In the genomic region with DNA sequence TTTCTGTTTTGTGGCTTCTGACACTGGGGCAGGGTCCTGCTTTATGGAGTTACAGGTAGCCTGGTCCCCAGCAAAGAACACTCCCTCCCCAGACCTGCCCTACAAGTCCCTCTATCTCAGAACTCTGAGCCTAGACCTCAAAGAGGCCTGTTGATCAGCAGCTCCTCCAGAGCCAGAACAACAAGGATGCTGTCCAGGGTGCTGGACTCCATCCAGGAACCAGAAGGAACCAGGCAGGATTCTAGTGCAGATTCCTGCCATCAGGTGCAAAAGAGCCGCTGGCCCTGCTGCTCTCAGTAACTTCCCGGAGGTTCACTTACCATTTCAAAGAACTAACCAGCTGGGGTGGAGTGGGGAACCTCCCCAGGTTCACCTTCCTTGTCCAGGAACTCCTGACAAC, we compare ENCODE assay signal across 9 mouse cellular contexts.
A peak's percentile ranks its signal among the peaks of the same experiment; 100 is the strongest.
DNase-seq lines count a peak whose midpoint lies in the region; ATAC-seq and TF ChIP-seq lines count a peak whose summit lies in the region.
"Had no signal": no experiment of that assay in that cellular context is flagged by ENCODE, and none has a peak within 500 bp of the region (broad histone marks: within the 10 kb centered on the region; RNA-seq: fewer than 3 reads in every experiment).

No protein-coding gene starts in this region.

- H3K9ac ChIP-seq in forebrain, embryonic 14.5 days (ENCODE audit: low read length): no peak overlapping the region
- H3K9ac ChIP-seq: midbrain, embryonic 12.5 days had no signal

- TF ChIP-seq POLR2A in myocyte (IDR thresholded peaks at IDR 0.05; ENCODE audit: insufficient read length, low read depth): no peak

- no peak overlapping the region for H3K4me2 ChIP-seq in myocyte (ENCODE audit: low read depth)
- no peak overlapping the region for H3K4me2 ChIP-seq in forebrain, embryonic 14.5 days (ENCODE audit: low read length)
- H3K4me2 ChIP-seq: midbrain, embryonic 12.5 days had no signal

- WGBS in forebrain, embryonic 14.5 days: 37% methylated on average over 2 of the region's 2 CpGs

- peak; percentile 76 for DNase-seq in kidney, postnatal 10 days
- DNase-seq in kidney, adult 11 months: no peak
- DNase-seq in R1 (ENCODE audit: low read depth, low spot score): peak; percentile 85
- peak; percentile 76 for DNase-seq in cerebellum, adult 9-11 months
- no peak for DNase-seq in spleen, adult 18-20 months
- DNase-seq in forebrain, embryonic 14.5 days (ENCODE audit: low spot score): no peak

- H3K79me2 ChIP-seq in myocyte (ENCODE audit: control insufficient read depth, insufficient read depth): no peaks in the 10 kb centered on the region

- no peak for ATAC-seq in forebrain, embryonic 14.5 days
- ATAC-seq: inflammation-experienced regulatory T-cells, adult 6 months had no signal

- no peaks in the 10 kb centered on the region for H3K9me3 ChIP-seq in forebrain, embryonic 14.5 days (replicated peaks; ENCODE audit: control insufficient read depth, low read length)
- H3K9me3 ChIP-seq: midbrain, embryonic 12.5 days had no signal

- no peaks in the 10 kb centered on the region for H3K27me3 ChIP-seq in myocyte (ENCODE audit: control insufficient read depth, insufficient read depth, insufficient read length)
- no peaks in the 10 kb centered on the region for H3K27me3 ChIP-seq in forebrain, embryonic 14.5 days (replicated peaks; ENCODE audit: control insufficient read depth, insufficient read depth, low read length)
- H3K27me3 ChIP-seq: midbrain, embryonic 12.5 days had no signal

- H3K36me3 ChIP-seq in myocyte (ENCODE audit: control insufficient read depth, insufficient read depth): no peaks in the 10 kb centered on the region
- no peaks in the 10 kb centered on the region for H3K36me3 ChIP-seq in forebrain, embryonic 14.5 days (ENCODE audit: control insufficient read depth, insufficient read depth, low read length)
- H3K36me3 ChIP-seq: midbrain, embryonic 12.5 days had no signal

- H3K4me1 ChIP-seq in forebrain, embryonic 14.5 days (ENCODE audit: control insufficient read depth, insufficient read depth, low read length): no peaks in the 10 kb centered on the region

- H3K27ac ChIP-seq in forebrain, embryonic 14.5 days (ENCODE audit: low read depth, low read length): no peak overlapping the region
- H3K27ac ChIP-seq: midbrain, embryonic 12.5 days had no signal

- no peak overlapping the region for H3K4me3 ChIP-seq in myocyte
- no peak overlapping the region for H3K4me3 ChIP-seq in forebrain, embryonic 14.5 days (ENCODE audit: low read depth, low read length)
- H3K4me3 ChIP-seq: midbrain, embryonic 12.5 days had no signal

- H3ac ChIP-seq in myocyte (ENCODE audit: control insufficient read depth, insufficient read length): no peak overlapping the region

TF ChIP-seq in myocyte, 11 proteins besides CTCF, POLR2A, EP300 and RAD21:
- TF ChIP-seq MYOG (IDR thresholded peaks at IDR 0.05; ENCODE audit: control insufficient read depth in 1 of 3, insufficient read depth in 1 of 3, insufficient read length in 2 of 3, low read depth in 2 of 3) (no peak), REST (IDR thresholded peaks at IDR 0.05; ENCODE audit: insufficient read depth, insufficient read length) (peak; percentile 74)

Comparison
In these comparisons a context has a peak if more than half of its experiments do, and no peak if none do; other contexts are left out.
1. DNase-seq: peak in kidney, postnatal 10 days (single experiment), R1 (single experiment) and cerebellum, adult 9-11 months (single experiment); none in kidney, adult 11 months (single experiment), spleen, adult 18-20 months (0 of 2) and forebrain, embryonic 14.5 days (single experiment).